Mouse (Mus musculus) G1E (cell line): ENCODE results near the gene Reg3a. TPM values are rescaled to one million over a fixed set of nuclear protein-coding genes. Genes with fewer than 3 reads are reported as not detected.

ENCODE experiments used
- ATAC-seq: 2 replicates; pipeline ENCODE4 v1.8.0; 2016; ENCODE audit warnings: mild to moderate bottlenecking; ENCODE audit not compliant: insufficient number of reproducible peaks, poor library complexity, low FRiP score, severe bottlenecking; ENCODE audit errors: extremely low read depth
- DNase-seq: peaks from one replicate; pipeline ENCODE4 v3.0.0; 2012; ENCODE audit warnings: low spot score
- H3K27me3 ChIP-seq: 2 replicates; pipeline ENCODE4 v1.6.1; 2012; ENCODE audit warnings: mild to moderate bottlenecking, low read length, inconsistent platforms; ENCODE audit not compliant: insufficient read depth
- H3K36me3 ChIP-seq: replicated peaks from 2 replicates; pipeline ENCODE3; 2012; ENCODE audit warnings: mild to moderate bottlenecking, inconsistent platforms
- H3K4me1 ChIP-seq: 2 replicates; pipeline ENCODE4 v1.6.1; 2012; ENCODE audit warnings: low read depth, low read length, inconsistent platforms, mixed read lengths; ENCODE audit not compliant: insufficient read depth
- H3K4me3 ChIP-seq: 2 replicates; pipeline ENCODE4 v1.5.1; 2012; ENCODE audit warnings: low read depth, mild to moderate bottlenecking, inconsistent platforms, low read length, moderate library complexity, mixed read lengths
- H3K9me3 ChIP-seq: replicated peaks from 2 replicates; pipeline ENCODE4 v1.6.1; 2012; ENCODE audit warnings: inconsistent platforms
- CTCF ChIP-seq: IDR thresholded peaks from 2 replicates; pipeline ENCODE4 v1.5.1; 2012; ENCODE audit warnings: low read depth, low read length, inconsistent platforms, mixed read lengths
- GATA1 ChIP-seq: IDR thresholded peaks from 2 replicates; pipeline ENCODE4 v1.6.1; 2012; ENCODE audit warnings: borderline replicate concordance, low read length, inconsistent platforms, mixed read lengths
- GATA2 ChIP-seq: IDR thresholded peaks from 2 replicates; pipeline ENCODE4 v1.6.1; 2012; ENCODE audit warnings: low read depth, low read length, inconsistent platforms, borderline replicate concordance
- POLR2AphosphoS5 ChIP-seq: IDR thresholded peaks from 2 replicates; pipeline ENCODE4 v1.6.1; 2012; ENCODE audit warnings: low read depth, low read length, inconsistent platforms; ENCODE audit not compliant: insufficient replicate concordance
- TAL1 ChIP-seq: conservative IDR thresholded peaks from 2 replicates; pipeline ENCODE4 v1.6.1; 2012; ENCODE audit warnings: low read depth, low read length, inconsistent platforms, mixed read lengths
- polyA plus RNA-seq: library from polyadenylated mRNA; stranded (reverse); fragments of >175 nt; gene quantifications from 2 replicates; pipeline ENCODE4 v1.2.3, GENCODE M21; 2012
- total RNA-seq, 2 experiments: library from RNA; stranded (forward) in 1 of 2; stranded (reverse) in 1 of 2; fragments of 200-1000 nt in 1 of 2; fragments of >200 nt in 1 of 2; fragmentation: Nextera tagmentation in 1 of 2; gene quantifications; 2 replicates each; pipeline ENCODE4 v1.2.3; 2014 to 2017

The Reg3a gene
- not detected in 2 replicates for total RNA-seq (2014; fragmentation: Nextera tagmentation)
- not detected in 2 replicates for total RNA-seq (2017)
- polyA plus RNA-seq: not detected in 2 replicates

- no peaks in the 10 kb centered on the region for H3K36me3 ChIP-seq
- no peaks in the 10 kb centered on the region for H3K4me1 ChIP-seq
- TF ChIP-seq POLR2AphosphoS5 (no peak), CTCF (no peak), TAL1 (no peak), GATA1 (no peak), GATA2 (no peak)
- ATAC-seq: no peak
- peaks cover 2% of the 10 kb centered on the region for H3K9me3 ChIP-seq
- no peaks in the 10 kb centered on the region for H3K27me3 ChIP-seq
- no peak within 1 kb of the TSS for H3K4me3 ChIP-seq
- DNase-seq: no peak
Observed at GRCm38 (mm10) chr6:78380409-78380808, at the start of gene Reg3a. Reg3a (plus strand) TSS chr6:78380709.

DNA sequence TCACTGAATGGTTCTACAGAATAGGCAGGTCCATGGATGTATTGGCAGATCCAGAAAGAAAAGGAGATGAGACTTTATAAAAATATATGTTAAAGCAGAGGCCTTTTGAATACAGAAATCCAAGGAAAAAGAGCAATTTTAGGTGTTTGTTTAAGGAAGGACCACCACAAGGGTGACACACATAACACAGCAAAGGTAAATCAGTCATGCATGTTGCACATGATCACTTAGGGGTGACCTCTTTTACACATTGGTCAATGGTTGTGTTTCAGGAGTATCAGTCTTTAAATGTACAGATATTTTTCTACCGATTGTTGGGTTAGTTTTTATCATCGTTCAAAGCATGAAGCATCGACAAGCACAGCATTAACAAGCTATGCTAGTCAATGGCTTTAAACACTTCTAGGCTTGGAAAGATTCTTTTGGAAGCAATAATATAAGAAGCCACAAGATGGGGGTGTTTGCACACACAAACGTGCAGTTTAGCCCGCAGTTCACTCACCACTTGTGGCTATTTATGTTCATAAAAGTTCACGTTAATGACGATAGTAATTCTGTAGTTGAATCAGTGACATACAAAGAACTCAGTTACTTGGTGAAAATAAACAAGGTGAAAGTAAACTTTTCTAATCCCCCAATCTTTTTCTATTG lies 48.5 kb upstream of the Reg3a start:
- no peak for ATAC-seq
- TF ChIP-seq GATA1 (no peak), GATA2 (no peak), TAL1 (no peak), POLR2AphosphoS5 (no peak), CTCF (no peak)
- Histone ChIP-seq H3K27me3 (no peaks in the 10 kb centered on the region), H3K9me3 (no peaks in the 10 kb centered on the region), H3K4me3 (no peak overlapping the region), H3K36me3 (no peaks in the 10 kb centered on the region), H3K4me1 (no peaks in the 10 kb centered on the region)
- no peak for DNase-seq

- no peak for TF ChIP-seq GATA1
- no peak for TF ChIP-seq GATA2
- no peak for TF ChIP-seq TAL1
- TF ChIP-seq CTCF: no peak
- TF ChIP-seq POLR2AphosphoS5: no peak
- Histone ChIP-seq H3K4me3 (no peak overlapping the region), H3K9me3 (no peaks in the 10 kb centered on the region), H3K36me3 (no peaks in the 10 kb centered on the region), H3K27me3 (no peaks in the 10 kb centered on the region), H3K4me1 (no peaks in the 10 kb centered on the region)
- no peak for DNase-seq
- no peak for ATAC-seq
Observed at GRCm38 (mm10) chr6:78340296-78340695, 40.2 kb upstream of the Reg3a start.

DNA sequence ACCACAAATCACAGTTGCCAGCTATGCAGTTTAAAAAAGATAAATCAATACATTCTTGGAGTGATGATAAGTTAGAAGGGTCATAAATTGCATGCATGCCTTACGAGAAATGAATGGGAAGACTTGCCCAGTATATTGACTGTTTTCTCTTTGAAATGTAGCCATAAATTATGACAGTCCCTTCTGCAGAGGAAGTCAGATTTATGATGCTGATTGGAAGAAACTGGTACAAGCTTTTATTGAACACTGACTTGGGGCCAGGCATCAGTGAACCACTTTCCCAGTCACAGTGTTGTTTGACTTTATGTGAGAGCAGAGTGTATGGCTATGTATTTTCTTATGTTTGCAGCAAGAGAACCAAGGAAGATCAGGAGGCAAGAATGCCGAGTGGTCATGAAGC lies 38.8 kb upstream of the Reg3a start:
- no peak for DNase-seq
- TF ChIP-seq POLR2AphosphoS5 (no peak), GATA1 (no peak), GATA2 (no peak), TAL1 (no peak)
- H3K36me3 ChIP-seq: no peaks in the 10 kb centered on the region
- no peak for ATAC-seq
- H3K27me3 ChIP-seq: no peaks in the 10 kb centered on the region
- no peak overlapping the region for H3K4me3 ChIP-seq
- H3K4me1 ChIP-seq: no peaks in the 10 kb centered on the region
- no peaks in the 10 kb centered on the region for H3K9me3 ChIP-seq

- ATAC-seq: no peak
- TF ChIP-seq GATA1: no peak
- no peak for TF ChIP-seq TAL1
- no peak for TF ChIP-seq GATA2
- no peak for TF ChIP-seq POLR2AphosphoS5
- TF ChIP-seq CTCF: no peak
Observed at GRCm38 (mm10) chr6:78361971-78362563, 18.4 kb upstream of the Reg3a start.

DNA sequence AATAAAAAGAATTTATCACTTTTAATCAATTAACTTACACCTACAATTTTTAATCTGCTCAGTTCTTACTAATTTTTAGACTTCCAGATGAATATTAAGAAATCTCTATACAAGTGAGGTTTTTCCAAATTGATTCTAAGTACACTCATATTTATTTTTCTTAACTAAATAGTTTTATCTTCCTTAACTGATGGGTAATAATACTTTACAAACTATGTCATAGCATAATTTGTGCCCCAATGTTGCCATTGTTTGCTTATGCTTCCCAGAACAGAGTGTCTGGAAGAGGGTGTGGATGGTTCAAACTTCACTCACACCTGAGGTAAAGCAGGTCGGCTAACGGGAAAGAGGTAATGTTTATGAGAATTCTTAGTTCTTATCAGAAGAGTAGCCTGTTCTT lies 10.2 kb upstream of the Reg3a start, which contains the start of gene Reg3b:
Gene Reg3b (plus strand): TSS at position 301 of the 400 bp plus-strand sequence.
- no peak for TF ChIP-seq POLR2AphosphoS5
- no peak for TF ChIP-seq GATA1
- TF ChIP-seq TAL1: no peak
- TF ChIP-seq CTCF: no peak
- no peak for TF ChIP-seq GATA2
- Histone ChIP-seq H3K27me3 (no peaks in the 10 kb centered on the region), H3K9me3 (0 out of 2 replicates have a peak, but pooled peaks cover 2% of the 10 kb centered on the region), H3K36me3 (no peaks in the 10 kb centered on the region), H3K4me1 (no peaks in the 10 kb centered on the region), H3K4me3 (no peak within 1 kb of the TSS)
- DNase-seq (no peak), ATAC-seq (no peak)

More at GRCm38 (mm10) chr6:78361971-78362563, 18.4 kb upstream of the Reg3a start:
- Histone ChIP-seq H3K27me3 (no peaks in the 10 kb centered on the region), H3K4me1 (no peaks in the 10 kb centered on the region), H3K4me3 (no peak overlapping the region), H3K36me3 (no peaks in the 10 kb centered on the region), H3K9me3 (no peaks in the 10 kb centered on the region)
- DNase-seq: no peak
